Mouse (Mus musculus) embryonic facial prominence, embryonic 12.5 days (tissue): ENCODE measurements at regions not wholly inside any gene's neighbourhood (a gene's known extent, or its start where the extent isn't known, plus 50 kb on each side); places are given as distances from the start of the nearest gene placed in this dataset.

Experiments used
- ATAC-seq: fragments of 200-750 bp; cut with Nextera tagmentation; 2 replicates; pipeline ENCODE4 v1.8.0; 2017; ENCODE audit not compliant: insufficient number of reproducible peaks, insufficient read depth, low FRiP score, low TSS enrichment
- H3K27ac ChIP-seq: fragments of 300-500 bp; sonication (generic); 2 replicates; pipeline ENCODE4 v1.5.1; 2016; ENCODE audit warnings: mild to moderate bottlenecking
- H3K27me3 ChIP-seq: fragments of 300-500 bp; sonication (generic); 2 replicates; pipeline ENCODE4 v1.6.1; 2016; ENCODE audit warnings: mild to moderate bottlenecking, moderate library complexity
- H3K36me3 ChIP-seq: fragments of 300-500 bp; sonication (generic); 2 replicates; pipeline ENCODE4 v1.6.1; 2016; ENCODE audit warnings: mild to moderate bottlenecking
- H3K4me1 ChIP-seq: fragments of 300-500 bp; sonication (generic); 2 replicates; pipeline ENCODE4 v1.6.1; 2016
- H3K4me2 ChIP-seq: fragments of 300-500 bp; sonication (generic); replicated peaks from 2 replicates; pipeline ENCODE4 v1.6.1; 2016; ENCODE audit warnings: mild to moderate bottlenecking, moderate library complexity
- H3K4me3 ChIP-seq: fragments of 300-500 bp; sonication (generic); 2 replicates; pipeline ENCODE4 v1.5.1; 2016; ENCODE audit warnings: mild to moderate bottlenecking
- H3K9ac ChIP-seq: fragments of 300-500 bp; sonication (generic); 2 replicates; pipeline ENCODE4 v1.6.1; 2016; ENCODE audit warnings: mild to moderate bottlenecking, moderate library complexity
- H3K9me3 ChIP-seq: fragments of 300-500 bp; sonication (generic); 2 replicates; pipeline ENCODE4 v1.6.1; 2016; ENCODE audit warnings: mild to moderate bottlenecking, moderate library complexity
- WGBS: fragments of 180-500 bp; shearing (Covaris S2); methylation state at CpG from one replicate; pipeline ENCODE4 v1.1.7; 2016; 5-methylcytosine and 5-hydroxymethylcytosine counted together

GRCm38 (mm10) chr14:98721033-98721432, 273.1 kb downstream of the Rpl36a-ps1 start:
- H3K27me3 ChIP-seq: no peaks in the 10 kb centered on the region
- H3K36me3 ChIP-seq: no peaks in the 10 kb centered on the region
- H3K4me1 ChIP-seq: no peaks in the 10 kb centered on the region
- no peaks in the 10 kb centered on the region for H3K9me3 ChIP-seq
- no peak overlapping the region for H3K27ac ChIP-seq
- H3K9ac ChIP-seq: no peak overlapping the region
- H3K4me3 ChIP-seq: no peak overlapping the region
- H3K4me2 ChIP-seq: no peak overlapping the region
- 98% methylated on average over 2 of the region's 2 CpGs for WGBS
- ATAC-seq: no peak

DNA sequence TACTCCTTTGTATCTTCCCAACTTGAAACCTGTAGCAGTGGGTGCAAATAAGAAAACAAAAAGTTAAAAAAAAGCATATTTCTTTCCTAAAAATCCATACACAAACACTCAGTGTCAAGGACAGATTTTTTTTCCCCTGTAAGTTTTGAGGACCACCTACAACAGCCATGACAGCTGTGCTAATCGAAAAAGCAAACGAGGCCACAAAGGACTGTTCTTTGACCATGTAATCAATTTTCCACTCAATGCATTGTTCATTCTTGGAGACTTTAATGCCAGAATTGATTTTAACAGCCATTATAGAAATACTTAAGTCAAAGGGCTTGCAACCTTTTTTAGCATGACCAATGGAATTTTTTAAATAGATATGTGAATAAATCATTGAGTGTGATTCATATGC, 286.1 kb downstream of the Rpl36a-ps1 start:
- 55% methylated on average over 2 of the region's 2 CpGs for WGBS
- Histone ChIP-seq H3K4me2 (no peak overlapping the region), H3K9ac (no peak overlapping the region), H3K27me3 (no peaks in the 10 kb centered on the region), H3K27ac (no peak overlapping the region), H3K4me3 (no peak overlapping the region), H3K9me3 (no peaks in the 10 kb centered on the region), H3K4me1 (no peaks in the 10 kb centered on the region), H3K36me3 (no peaks in the 10 kb centered on the region)
- ATAC-seq: no peak

GRCm38 (mm10) chr14:98707574-98707973, 286.5 kb downstream of the Rpl36a-ps1 start:
- H3K36me3 ChIP-seq: no peaks in the 10 kb centered on the region
- no peak overlapping the region for H3K4me2 ChIP-seq
- 80% methylated on average over 4 of the region's 4 CpGs for WGBS
- no peaks in the 10 kb centered on the region for H3K4me1 ChIP-seq
- H3K9ac ChIP-seq: no peak overlapping the region
- no peaks in the 10 kb centered on the region for H3K27me3 ChIP-seq
- no peak overlapping the region for H3K27ac ChIP-seq
- H3K4me3 ChIP-seq: no peak overlapping the region
- ATAC-seq: no peak
- H3K9me3 ChIP-seq: no peaks in the 10 kb centered on the region

GRCm38 (mm10) chr14:98703289-98703688, 290.8 kb downstream of the Rpl36a-ps1 start:
- no peak for ATAC-seq
- Histone ChIP-seq H3K36me3 (no peaks in the 10 kb centered on the region), H3K9ac (no peak overlapping the region), H3K9me3 (no peaks in the 10 kb centered on the region), H3K27ac (no peak overlapping the region), H3K4me2 (no peak overlapping the region), H3K4me1 (no peaks in the 10 kb centered on the region), H3K27me3 (no peaks in the 10 kb centered on the region), H3K4me3 (no peak overlapping the region)
- WGBS: 85% methylated on average over 6 of the region's 6 CpGs

- Histone ChIP-seq H3K4me1 (no peaks in the 10 kb centered on the region), H3K36me3 (no peaks in the 10 kb centered on the region), H3K9me3 (no peaks in the 10 kb centered on the region), H3K27ac (no peak overlapping the region), H3K27me3 (no peaks in the 10 kb centered on the region), H3K4me3 (no peak overlapping the region), H3K4me2 (no peak overlapping the region), H3K9ac (no peak overlapping the region)
- ATAC-seq: no peak
- WGBS: 79% methylated on average over 4 of the region's 4 CpGs
Observed at GRCm38 (mm10) chr14:98656533-98656932, 337.6 kb downstream of the Rpl36a-ps1 start.

DNA sequence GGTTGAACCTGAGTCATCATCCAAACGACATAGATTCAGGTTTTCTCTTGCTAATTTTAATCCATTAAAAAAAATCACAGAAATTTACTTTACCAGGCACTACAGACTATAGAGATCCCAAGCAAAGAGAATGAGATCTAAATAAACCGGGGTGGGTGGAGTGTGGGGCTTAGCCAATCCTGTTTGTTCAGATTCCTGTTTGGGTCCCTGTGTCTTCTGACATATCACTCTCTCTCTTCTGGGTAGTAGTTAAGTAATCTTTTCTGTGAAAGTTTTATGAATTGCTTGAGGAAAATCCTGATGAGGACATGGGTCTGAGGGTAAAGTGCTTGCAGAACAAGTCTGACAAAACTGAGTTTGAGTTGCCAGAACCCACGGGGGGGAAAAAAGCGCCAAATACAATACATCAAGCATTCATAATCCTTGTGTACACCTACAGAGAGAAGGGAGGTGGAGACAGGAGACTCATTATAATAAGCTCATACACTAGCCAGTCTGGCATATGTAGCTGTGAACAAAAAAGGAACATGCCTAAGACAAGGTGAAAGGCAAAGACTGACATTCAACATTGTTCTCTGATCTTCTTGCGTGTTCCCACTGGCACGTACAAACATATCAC, 339.8 kb downstream of the Rpl36a-ps1 start:
- no peaks in the 10 kb centered on the region for H3K4me1 ChIP-seq
- no peaks in the 10 kb centered on the region for H3K27me3 ChIP-seq
- no peaks in the 10 kb centered on the region for H3K9me3 ChIP-seq
- no peak overlapping the region for H3K9ac ChIP-seq
- H3K4me2 ChIP-seq: no peak overlapping the region
- no peak for ATAC-seq
- WGBS: 75% methylated on average over 6 of the region's 6 CpGs
- no peaks in the 10 kb centered on the region for H3K36me3 ChIP-seq
- H3K27ac ChIP-seq: no peak overlapping the region
- H3K4me3 ChIP-seq: no peak overlapping the region

- Histone ChIP-seq H3K9me3 (no peaks in the 10 kb centered on the region), H3K27ac (no peak overlapping the region), H3K9ac (no peak overlapping the region), H3K4me3 (no peak overlapping the region), H3K27me3 (no peaks in the 10 kb centered on the region), H3K4me1 (no peaks in the 10 kb centered on the region), H3K4me2 (no peak overlapping the region), H3K36me3 (no peaks in the 10 kb centered on the region)
- WGBS: 84% methylated on average over 6 of the region's 6 CpGs
- ATAC-seq: no peak
Observed at GRCm38 (mm10) chr14:98651221-98651620, 342.9 kb downstream of the Rpl36a-ps1 start.

- H3K9ac ChIP-seq: no peak overlapping the region
- no peak for ATAC-seq
- H3K36me3 ChIP-seq: no peaks in the 10 kb centered on the region
- no peaks in the 10 kb centered on the region for H3K27me3 ChIP-seq
- H3K4me3 ChIP-seq: no peak overlapping the region
- H3K4me1 ChIP-seq: no peaks in the 10 kb centered on the region
- H3K9me3 ChIP-seq: no peaks in the 10 kb centered on the region
- no peak overlapping the region for H3K4me2 ChIP-seq
- 84% methylated on average over 4 of the region's 4 CpGs for WGBS
- no peak overlapping the region for H3K27ac ChIP-seq
Observed at GRCm38 (mm10) chr14:98650520-98650919, 343.6 kb downstream of the Rpl36a-ps1 start.

DNA sequence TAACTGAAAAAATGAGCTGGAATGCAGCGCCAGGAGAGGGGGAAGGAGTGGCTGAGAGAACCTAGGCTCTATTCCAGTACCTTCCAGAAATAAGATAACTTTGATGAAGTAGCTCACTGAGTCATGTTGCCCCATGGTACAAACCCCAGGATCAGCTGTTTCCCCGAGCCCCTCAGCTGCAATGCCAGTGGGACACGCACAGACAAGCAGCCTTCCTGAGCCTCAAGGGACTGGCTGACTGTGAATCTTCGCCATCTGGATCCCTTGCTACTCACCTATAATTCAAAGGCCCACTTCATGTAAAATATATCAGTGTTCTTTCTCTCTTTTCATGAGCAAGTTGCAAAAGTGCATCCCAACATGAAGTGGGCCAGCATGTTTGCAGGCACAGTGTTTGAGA, 346.5 kb downstream of the Rpl36a-ps1 start:
- 74% methylated on average over 4 of the region's 4 CpGs for WGBS
- H3K9me3 ChIP-seq: no peaks in the 10 kb centered on the region
- H3K27me3 ChIP-seq: no peaks in the 10 kb centered on the region
- no peak overlapping the region for H3K9ac ChIP-seq
- H3K4me1 ChIP-seq: no peaks in the 10 kb centered on the region
- no peaks in the 10 kb centered on the region for H3K36me3 ChIP-seq
- H3K4me3 ChIP-seq: no peak overlapping the region
- no peak for ATAC-seq
- no peak overlapping the region for H3K27ac ChIP-seq
- H3K4me2 ChIP-seq: no peak overlapping the region

GRCm38 (mm10) chr14:98643756-98644155, 350.4 kb downstream of the Rpl36a-ps1 start:
- no peak overlapping the region for H3K4me3 ChIP-seq
- no peak for ATAC-seq
- H3K4me2 ChIP-seq: no peak overlapping the region
- no peak overlapping the region for H3K27ac ChIP-seq
- no peaks in the 10 kb centered on the region for H3K27me3 ChIP-seq
- WGBS: 32% methylated on average over 1 of the region's 1 CpGs
- no peaks in the 10 kb centered on the region for H3K9me3 ChIP-seq
- H3K4me1 ChIP-seq: no peaks in the 10 kb centered on the region
- no peak overlapping the region for H3K9ac ChIP-seq
- H3K36me3 ChIP-seq: no peaks in the 10 kb centered on the region

- Histone ChIP-seq H3K4me1 (no peaks in the 10 kb centered on the region), H3K9me3 (no peaks in the 10 kb centered on the region), H3K27me3 (no peaks in the 10 kb centered on the region), H3K27ac (no peak overlapping the region), H3K4me3 (no peak overlapping the region), H3K4me2 (no peak overlapping the region), H3K9ac (no peak overlapping the region), H3K36me3 (no peaks in the 10 kb centered on the region)
- ATAC-seq: no peak
- WGBS: 75% methylated on average over 4 of the region's 4 CpGs
Observed at GRCm38 (mm10) chr14:98642661-98643331, 351.3 kb downstream of the Rpl36a-ps1 start.

- Histone ChIP-seq H3K4me3 (no peak overlapping the region), H3K27me3 (no peaks in the 10 kb centered on the region), H3K4me1 (no peaks in the 10 kb centered on the region), H3K9ac (no peak overlapping the region), H3K9me3 (no peaks in the 10 kb centered on the region), H3K36me3 (no peaks in the 10 kb centered on the region), H3K4me2 (no peak overlapping the region), H3K27ac (no peak overlapping the region)
- 69% methylated on average over 4 of the region's 4 CpGs for WGBS
- no peak for ATAC-seq
Observed at GRCm38 (mm10) chr14:98629026-98629425, 365.1 kb downstream of the Rpl36a-ps1 start.
